Mouse (Mus musculus) forebrain, embryonic 11.5 days (tissue): ENCODE measurements around the gene Dcaf4. TPM values are rescaled to one million over a fixed set of nuclear protein-coding genes. Genes with fewer than 3 reads are reported as not detected.
A peak's percentile ranks its signal among the peaks of the same experiment; 100 is the strongest.

Experiments used
- ATAC-seq: fragments of 200-750 bp; cut with Nextera tagmentation; replicated peaks from 2 replicates; pipeline ENCODE4 v1.8.0; 2017; ENCODE audit warnings: moderate TSS enrichment; ENCODE audit not compliant: low FRiP score
- DNase-seq: peaks from one replicate; pipeline ENCODE4 v3.0.0-alpha.2; 2017; ENCODE audit warnings: low spot score
- H3K27ac ChIP-seq: fragments of 300-500 bp; sonication (generic); 2 replicates; pipeline ENCODE4 v1.5.1; 2014; ENCODE audit warnings: low read depth, low read length
- H3K27me3 ChIP-seq: fragments of 300-500 bp; sonication (generic); 2 replicates; pipeline ENCODE4 v1.6.1; 2014; ENCODE audit warnings: mild to moderate bottlenecking, low read length, mixed read lengths; ENCODE audit not compliant: control insufficient read depth, insufficient read depth
- H3K36me3 ChIP-seq: fragments of 300-500 bp; sonication (generic); 2 replicates; pipeline ENCODE4 v1.6.1; 2014; ENCODE audit warnings: mild to moderate bottlenecking, low read length, moderate library complexity, mixed read lengths; ENCODE audit not compliant: control insufficient read depth, insufficient read depth
- H3K4me1 ChIP-seq: fragments of 300-500 bp; sonication (generic); replicated peaks from 2 replicates; pipeline ENCODE4 v1.6.1; 2014; ENCODE audit warnings: low read length, mixed read lengths; ENCODE audit not compliant: control insufficient read depth, insufficient read depth
- H3K4me2 ChIP-seq: fragments of 300-500 bp; sonication (generic); 2 replicates; pipeline ENCODE4 v1.6.1; 2014; ENCODE audit warnings: low read depth, mild to moderate bottlenecking, low read length, moderate library complexity, mixed read lengths; ENCODE audit not compliant: severe bottlenecking
- H3K4me3 ChIP-seq: fragments of 300-500 bp; sonication (generic); 2 replicates; pipeline ENCODE4 v1.5.1; 2014; ENCODE audit warnings: low read depth, low read length
- H3K9ac ChIP-seq: fragments of 300-500 bp; sonication (generic); 2 replicates; pipeline ENCODE4 v1.6.1; 2014; ENCODE audit warnings: low read length
- H3K9me3 ChIP-seq: fragments of 300-500 bp; sonication (generic); 2 replicates; pipeline ENCODE4 v1.6.1; 2016; ENCODE audit warnings: low read length, mixed read lengths; ENCODE audit not compliant: control insufficient read depth
- WGBS: fragments of 180-500 bp; shearing (Covaris S2); extraction: QIAGEN DNeasy Blood & Tissue Kit; methylation state at CpG from one replicate; pipeline ENCODE4 v1.1.7; 2014; 5-methylcytosine and 5-hydroxymethylcytosine counted together
- polyA plus RNA-seq: library from polyadenylated mRNA; unstranded; fragments of >200 nt; fragmentation: Nextera tagmentation; extraction: Ambion mirVana; gene quantifications from 2 replicates; pipeline ENCODE4 v1.2.1, GENCODE M21; 2014

Dcaf4 gene
- polyA plus RNA-seq, 1 experiment from 2014 or later, result 24.4 TPM

DNA sequence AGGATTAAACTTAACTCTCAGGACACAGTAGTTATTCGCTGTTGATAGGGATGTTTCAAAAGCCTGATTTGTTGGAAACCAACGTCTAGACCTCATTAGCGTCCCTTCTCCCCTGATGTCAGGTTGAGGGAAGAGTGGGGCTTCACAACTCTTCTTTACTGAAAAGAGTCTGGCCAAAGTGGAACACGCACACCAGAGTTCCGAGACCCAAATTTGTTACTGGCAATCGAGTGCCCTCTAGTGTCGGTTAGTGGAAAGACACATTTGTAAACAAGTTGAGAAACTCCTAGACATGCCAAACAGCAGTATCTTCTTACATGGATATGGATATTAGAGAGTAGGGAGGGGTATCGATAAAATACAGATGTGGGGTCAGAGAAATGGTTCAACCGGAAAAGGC, 18.1 kb upstream of the Dcaf4 start:
- no peaks in the 10 kb centered on the region for H3K36me3 ChIP-seq
- no peaks in the 10 kb centered on the region for H3K9me3 ChIP-seq
- DNase-seq (no peak), ATAC-seq (no peak)
- WGBS, result 6% methylated on average over 9 of the region's 9 CpGs
- H3K4me2 ChIP-seq, result no peak overlapping the region
- H3K27ac ChIP-seq, result no peak overlapping the region
- no peaks in the 10 kb centered on the region for H3K27me3 ChIP-seq
- no peak overlapping the region for H3K4me3 ChIP-seq
- H3K9ac ChIP-seq, result no peak overlapping the region
- H3K4me1 ChIP-seq, result no peaks in the 10 kb centered on the region

DNA sequence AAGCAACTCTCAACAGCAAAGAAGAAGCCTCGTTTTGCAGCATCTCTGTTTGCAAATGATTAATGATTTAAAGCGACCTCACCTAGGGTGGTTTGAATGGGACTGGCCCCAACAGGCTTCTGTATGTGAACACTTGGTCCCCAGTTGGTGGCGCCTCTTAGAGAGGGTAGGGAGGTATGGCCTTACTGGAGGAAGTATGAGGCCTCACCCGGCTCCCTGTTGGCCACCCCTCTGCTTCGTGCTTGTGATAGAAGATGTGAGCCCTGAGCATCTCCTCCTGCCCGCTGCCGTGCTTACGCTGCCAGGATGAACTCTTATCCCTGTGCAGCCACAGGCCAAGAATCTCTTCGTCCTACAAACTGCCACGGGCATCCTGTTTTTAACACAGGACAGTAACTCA, 13.7 kb upstream of the Dcaf4 start:
- no peak for DNase-seq
- no peak overlapping the region for H3K4me2 ChIP-seq
- no peaks in the 10 kb centered on the region for H3K4me1 ChIP-seq
- no peak overlapping the region for H3K9ac ChIP-seq
- no peaks in the 10 kb centered on the region for H3K9me3 ChIP-seq
- 83% methylated on average over 10 of the region's 10 CpGs for WGBS
- H3K27ac ChIP-seq, result no peak overlapping the region
- no peaks in the 10 kb centered on the region for H3K36me3 ChIP-seq
- no peaks in the 10 kb centered on the region for H3K27me3 ChIP-seq
- ATAC-seq, result no peak
- H3K4me3 ChIP-seq, result no peak overlapping the region

DNA sequence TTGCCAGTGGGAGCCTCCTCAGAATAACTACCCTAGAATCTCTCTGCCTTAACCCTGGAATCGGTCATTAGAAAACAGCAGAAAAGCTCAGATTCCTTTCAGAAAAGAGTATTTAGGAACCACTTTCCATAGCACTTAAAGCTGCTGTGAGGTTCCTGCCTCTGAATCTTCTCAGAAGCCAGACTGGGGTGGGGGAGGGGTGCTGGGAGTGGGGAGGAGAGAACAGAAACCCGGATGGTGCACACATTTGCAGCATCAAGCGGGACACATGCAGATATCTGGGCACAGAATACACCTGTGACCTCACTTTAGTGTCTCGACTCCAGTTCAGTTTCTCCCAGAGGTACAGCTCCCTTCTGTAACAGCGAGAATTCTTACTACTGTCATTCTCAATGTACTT, 9.7 kb upstream of the Dcaf4 start:
- DNase-seq (no peak), ATAC-seq (no peak)
- Histone ChIP-seq H3K36me3 (no peaks in the 10 kb centered on the region), H3K27me3 (no peaks in the 10 kb centered on the region), H3K9ac (no peak overlapping the region), H3K4me3 (no peak overlapping the region), H3K9me3 (no peaks in the 10 kb centered on the region), H3K4me2 (no peak overlapping the region), H3K4me1 (peaks cover 2% of the 10 kb centered on the region; the same call in 1 of the 2 replicates), H3K27ac (no peak overlapping the region)
- WGBS, result 82% methylated on average over 5 of the region's 5 CpGs

DNA sequence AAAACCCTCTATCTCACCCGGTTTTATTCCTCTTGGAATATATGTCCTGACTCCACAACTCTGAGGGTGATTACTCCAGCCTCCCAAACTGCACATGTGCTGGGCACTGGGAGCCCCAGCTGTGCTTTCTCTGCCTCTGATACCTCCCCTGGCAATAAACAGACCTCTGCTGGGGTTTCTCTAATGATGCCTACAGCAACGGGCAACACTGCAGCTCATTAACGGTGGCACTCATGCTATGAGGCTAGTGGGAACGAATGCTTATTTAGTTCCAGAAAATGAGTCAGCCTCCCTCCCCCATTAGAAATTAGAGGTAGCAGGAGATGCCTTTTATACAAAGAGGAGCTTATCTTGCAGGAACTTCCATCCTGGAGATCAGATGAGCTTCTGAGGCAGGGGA, 7.5 kb upstream of the Dcaf4 start:
- DNase-seq (no peak), ATAC-seq (peak; percentile 56; the same call in 1 of the 2 replicates)
- H3K4me2 ChIP-seq, result no peak overlapping the region
- no peaks in the 10 kb centered on the region for H3K36me3 ChIP-seq
- H3K27ac ChIP-seq, result 0 out of 2 replicates have a peak overlapping the region, but pooled peaks have one; percentile 25
- H3K4me1 ChIP-seq, result peaks cover 2% of the 10 kb centered on the region; the same call in 1 of the 2 replicates
- H3K9me3 ChIP-seq, result no peaks in the 10 kb centered on the region
- H3K27me3 ChIP-seq, result no peaks in the 10 kb centered on the region
- H3K9ac ChIP-seq, result no peak overlapping the region
- H3K4me3 ChIP-seq, result no peak overlapping the region
- WGBS, result 36% methylated on average over 4 of the region's 4 CpGs

DNA sequence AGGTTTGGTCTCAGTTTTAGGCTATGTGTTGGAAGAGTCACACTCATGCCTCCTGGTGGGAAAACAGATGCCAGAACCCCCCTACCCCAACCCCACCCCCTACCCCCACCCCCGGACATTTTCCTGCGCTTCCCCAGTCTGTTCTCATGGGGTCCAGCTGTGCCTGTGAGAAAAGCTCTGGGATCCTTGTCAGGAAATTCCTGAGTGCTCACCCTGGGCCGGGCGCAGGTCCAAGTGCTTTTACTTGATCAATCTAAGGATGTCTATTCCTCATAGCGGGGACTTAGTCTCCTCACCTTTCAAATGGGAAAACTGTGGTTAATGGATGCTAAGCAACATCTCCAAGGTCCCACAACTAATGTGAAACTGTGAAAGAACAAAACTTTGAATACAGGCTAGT, 7.1 kb upstream of the Dcaf4 start:
- Histone ChIP-seq H3K9me3 (no peaks in the 10 kb centered on the region), H3K4me2 (no peak overlapping the region), H3K4me3 (no peak overlapping the region), H3K36me3 (no peaks in the 10 kb centered on the region), H3K9ac (no peak overlapping the region), H3K27ac (0 out of 2 replicates have a peak overlapping the region, but pooled peaks have one; percentile 25), H3K4me1 (peaks cover 2% of the 10 kb centered on the region; the same call in 1 of the 2 replicates), H3K27me3 (no peaks in the 10 kb centered on the region)
- 33% methylated on average over 5 of the region's 5 CpGs for WGBS
- ATAC-seq (0 out of 2 replicates have a peak, but pooled peaks have one; percentile 12), DNase-seq (no peak)

DNA sequence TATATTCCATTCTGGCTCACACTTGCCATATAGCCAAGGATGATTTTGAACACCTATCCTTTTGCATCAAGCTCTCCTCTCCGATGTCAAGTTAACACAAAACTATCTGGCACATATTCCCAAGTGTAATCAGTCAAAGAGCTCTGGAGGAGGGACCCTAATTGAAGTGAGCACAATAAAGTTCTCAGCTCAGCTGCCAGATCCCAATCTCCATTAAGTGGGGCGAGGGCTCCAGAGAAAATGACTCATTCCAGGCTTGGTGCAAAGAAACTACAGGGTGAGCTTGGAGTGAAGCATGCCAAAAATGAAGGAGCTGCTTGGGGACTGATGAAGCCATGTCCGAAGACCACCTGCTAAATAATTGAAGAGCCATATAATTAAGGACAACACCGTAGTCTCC, 6.0 kb upstream of the Dcaf4 start:
- H3K4me1 ChIP-seq, result peaks cover 2% of the 10 kb centered on the region; the same call in 1 of the 2 replicates
- H3K27ac ChIP-seq, result no peak overlapping the region
- 74% methylated on average over 4 of the region's 4 CpGs for WGBS
- H3K9ac ChIP-seq, result no peak overlapping the region
- DNase-seq, result no peak
- H3K4me3 ChIP-seq, result no peak overlapping the region
- no peak for ATAC-seq
- no peaks in the 10 kb centered on the region for H3K9me3 ChIP-seq
- no peaks in the 10 kb centered on the region for H3K36me3 ChIP-seq
- no peak overlapping the region for H3K4me2 ChIP-seq
- H3K27me3 ChIP-seq, result no peaks in the 10 kb centered on the region

DNA sequence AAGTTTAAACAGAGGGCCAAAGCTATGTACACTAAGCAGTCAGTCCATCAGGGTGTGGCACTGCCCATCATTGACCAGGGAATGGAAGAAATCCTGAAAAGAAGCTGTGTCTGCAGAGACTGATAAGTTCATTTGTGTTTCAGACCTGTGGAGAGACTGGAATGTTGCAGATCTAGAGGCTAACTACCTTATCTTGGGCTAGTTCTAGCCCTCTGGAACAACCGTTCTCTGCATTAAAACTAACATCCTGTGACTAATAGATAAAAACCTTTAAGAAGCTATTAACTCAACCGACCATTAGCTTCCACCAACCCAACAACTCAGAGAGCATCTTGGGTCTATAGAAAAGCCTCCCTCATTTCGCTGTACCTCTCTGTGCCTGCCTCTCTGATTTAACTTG, 2.7 kb upstream of the Dcaf4 start:
- WGBS, result 82% methylated on average over 3 of the region's 3 CpGs
- Histone ChIP-seq H3K4me2 (no peak overlapping the region), H3K36me3 (no peaks in the 10 kb centered on the region), H3K4me1 (peaks cover 7% of the 10 kb centered on the region; the same call in 1 of the 2 replicates), H3K9me3 (no peaks in the 10 kb centered on the region), H3K4me3 (no peak overlapping the region), H3K27me3 (no peaks in the 10 kb centered on the region), H3K27ac (no peak overlapping the region), H3K9ac (no peak overlapping the region)
- DNase-seq (no peak), ATAC-seq (no peak)

DNA sequence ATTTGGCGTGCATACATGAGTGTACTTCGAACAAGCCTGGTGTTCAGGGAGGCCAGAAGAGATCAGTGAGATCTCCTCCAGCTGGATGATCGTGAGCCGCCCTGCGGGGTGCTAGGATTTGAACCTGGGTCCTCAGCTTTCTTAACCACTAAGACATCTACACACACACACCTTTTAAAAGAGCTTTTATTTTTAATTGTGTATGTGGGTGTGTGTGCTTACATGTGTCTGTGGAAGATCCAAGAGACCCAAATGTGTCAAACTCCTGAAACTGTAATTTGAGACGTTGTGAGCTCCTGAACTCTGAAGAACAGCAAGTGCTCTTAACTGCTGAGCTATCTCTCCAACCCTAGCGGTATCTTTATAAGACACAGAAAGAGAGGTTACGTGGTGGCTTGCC, 817 bp downstream of the Dcaf4 start:
- Histone ChIP-seq H3K27me3 (no peaks in the 10 kb centered on the region), H3K4me2 (peak overlapping the region; percentile 74), H3K4me1 (peaks cover 5% of the 10 kb centered on the region; the same call in 1 of the 2 replicates), H3K4me3 (peak overlapping the region; percentile 65), H3K9ac (no peak overlapping the region; the same call in 1 of the 2 replicates), H3K27ac (no peak overlapping the region), H3K36me3 (no peaks in the 10 kb centered on the region), H3K9me3 (no peaks in the 10 kb centered on the region)
- no peak for DNase-seq
- no peak for ATAC-seq
- 54% methylated on average over 8 of the region's 8 CpGs for WGBS

DNA sequence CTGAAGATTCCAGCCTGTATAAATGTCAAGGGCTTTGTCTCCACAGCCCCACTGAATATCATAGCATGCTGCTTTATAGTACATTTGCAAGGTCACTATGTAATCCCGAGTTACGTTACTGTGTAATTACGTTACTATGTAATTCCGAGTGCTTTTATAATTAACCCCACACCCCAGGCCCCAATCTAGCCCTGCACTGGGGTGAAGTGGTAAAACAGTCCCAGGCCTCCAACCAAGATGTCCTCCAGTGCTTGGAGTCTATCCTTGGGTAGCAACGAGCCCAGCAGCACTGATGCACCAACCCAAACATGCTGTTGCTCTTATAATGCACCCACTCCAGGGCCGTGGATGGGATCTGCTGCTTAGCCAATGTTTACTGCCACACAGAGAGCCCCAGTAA, 2.8 kb downstream of the Dcaf4 start:
- H3K36me3 ChIP-seq, result no peaks in the 10 kb centered on the region
- no peak for DNase-seq
- H3K4me1 ChIP-seq, result peaks cover 5% of the 10 kb centered on the region; the same call in 1 of the 2 replicates
- no peak overlapping the region for H3K4me2 ChIP-seq
- ATAC-seq, result no peak
- no peaks in the 10 kb centered on the region for H3K27me3 ChIP-seq
- 94% methylated on average over 6 of the region's 6 CpGs for WGBS
- H3K27ac ChIP-seq, result no peak overlapping the region
- H3K4me3 ChIP-seq, result no peak overlapping the region
- no peak overlapping the region for H3K9ac ChIP-seq
- H3K9me3 ChIP-seq, result no peaks in the 10 kb centered on the region
